7 mouse cellular contexts compared by ENCODE assay signal in the genomic region with DNA sequence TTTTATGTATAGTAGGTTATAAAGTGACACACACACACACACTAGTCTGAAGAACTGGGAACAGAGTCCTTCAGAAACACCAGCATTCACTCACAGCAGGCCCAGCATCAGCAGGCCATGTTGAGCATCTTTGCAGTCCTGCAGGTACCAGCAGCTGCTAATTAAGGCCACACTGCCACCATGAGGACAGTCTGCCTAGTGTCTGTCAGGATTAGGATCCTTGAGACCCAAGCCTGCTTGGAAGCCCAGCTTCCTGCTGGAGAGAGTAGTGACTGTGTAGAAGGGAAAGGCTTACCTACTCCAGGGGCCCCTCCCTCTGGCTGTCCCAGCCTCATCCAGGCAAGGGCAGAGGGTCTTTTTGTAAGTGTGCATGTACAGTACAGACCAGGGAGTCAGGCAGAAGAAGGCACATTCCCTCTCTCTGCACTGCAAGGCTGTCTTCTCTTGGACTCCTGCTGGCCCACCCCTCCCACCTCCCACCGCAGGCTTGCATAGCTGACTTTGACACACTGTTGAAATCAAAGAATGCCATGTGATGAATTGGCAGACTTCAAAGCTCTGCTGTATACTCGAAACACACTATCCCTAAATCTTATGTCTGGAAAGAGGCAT. TPM values are rescaled to one million over a fixed set of nuclear protein-coding genes. Genes with fewer than 3 reads are reported as not detected.
DNase-seq lines count a peak whose midpoint lies in the region; ATAC-seq and TF ChIP-seq lines count a peak whose summit lies in the region.

No protein-coding gene starts in this region.

- no peaks in the 10 kb centered on the region for H3K36me3 ChIP-seq in small intestine, adult 2 months (ENCODE audit: control insufficient read depth, insufficient read depth, low read length)

- no peak overlapping the region for H3K4me3 ChIP-seq in small intestine, adult 2 months (ENCODE audit: low read depth, low read length)

- peak; percentile 50 to 65 for DNase-seq in adrenal gland, adult 18-20 months (ENCODE audit: low spot score in 2 of 2)
- DNase-seq in embryo, embryonic 10.5 days (ENCODE audit: low spot score), result peak; percentile 84
- peak; percentile 30 for DNase-seq in gastrocnemius, postnatal 25 days
- DNase-seq in left cerebral cortex, adult 8-10 months (ENCODE audit: low spot score in 2 of 2), result peak; percentile 20 to 44
- peak; percentile 75 for DNase-seq in mesoderm, embryonic 11.5 days (ENCODE audit: low read depth, low spot score)

- no peak overlapping the region for H3K27ac ChIP-seq in small intestine, adult 2 months (ENCODE audit: insufficient read depth, low read depth, low read length)

- peak; percentile 77 for ATAC-seq in inflammation-experienced regulatory T-cells, adult 6 months

- peak; percentile 68; the same call in 1 of the 2 replicates for TF ChIP-seq CTCF in small intestine, adult 2 months (IDR thresholded peaks at IDR 0.05; ENCODE audit: extremely low read depth, insufficient read length, insufficient replicate concordance, low read depth, low read length)

- no peak for TF ChIP-seq POLR2A in small intestine, adult 2 months (IDR thresholded peaks at IDR 0.05; ENCODE audit: low read depth, low read length)

- no peaks in the 10 kb centered on the region for H3K27me3 ChIP-seq in small intestine, adult 2 months (ENCODE audit: control insufficient read depth, insufficient read depth, low read length)

- 47% methylated on average over 2 of the region's 2 CpGs for WGBS in small intestine, adult 2 months

- H3K4me1 ChIP-seq in small intestine, adult 2 months (ENCODE audit: control insufficient read depth, insufficient read depth, insufficient read length, low read length), result no peaks in the 10 kb centered on the region

RNA-seq across cellular contexts. Expression of a gene that starts 27.6 kb away (rescaled TPM):
- 10 to 100 TPM; 22.4 to 36.5 TPM for total RNA-seq in adrenal gland, adult 18-20 months (2021)
- 1 to 10 TPM; 2.5 to 3.8 TPM for total RNA-seq in gastrocnemius, postnatal 25 days (2021)
- polyA plus RNA-seq in inflammation-experienced regulatory T-cells, adult 6 months (2017; shearing (Covaris generic)), result 1 to 10 TPM; 5.0 to 6.4 (median 6.3) TPM
- 10 to 100 TPM; 41.3 to 55.8 (median 50.4) TPM for total RNA-seq in left cerebral cortex, adult 8-10 months (2022)
- polyA plus RNA-seq in small intestine, adult 2 months (2012; rRNA removed), result 0.50 and 1.4 TPM in 2 replicates

RNA-seq across cellular contexts. Expression of a gene that starts 54.2 kb away (rescaled TPM):
- under 1 TPM in 1 of 2 experiments, not detected in 1; 0.29 TPM for total RNA-seq in adrenal gland, adult 18-20 months (2021)
- total RNA-seq in gastrocnemius, postnatal 25 days (2021), result not detected
- polyA plus RNA-seq in inflammation-experienced regulatory T-cells, adult 6 months (2017; shearing (Covaris generic)), result under 1 TPM; 0.20 to 0.70 (median 0.70) TPM
- under 1 TPM; 0.32 to 0.57 (median 0.42) TPM for total RNA-seq in left cerebral cortex, adult 8-10 months (2022)
- 0.05 TPM in 1 of 2 replicates, not detected in the other for polyA plus RNA-seq in small intestine, adult 2 months (2012; rRNA removed)

Comparison
In these comparisons a context has a peak if more than half of its experiments do, and no peak if none do; other contexts are left out.
1. DNase-seq: peak in every context shown above with its lines; median percentile 84 in embryo, embryonic 10.5 days; 75 in mesoderm, embryonic 11.5 days; 58 in adrenal gland, adult 18-20 months; 32 in left cerebral cortex, adult 8-10 months; 30 in gastrocnemius, postnatal 25 days.
2. RNA of a gene that starts 27.6 kb away (total RNA-seq): 41.3 to 55.8 TPM in left cerebral cortex, adult 8-10 months and 22.4 to 36.5 TPM in adrenal gland, adult 18-20 months; 2.5 to 3.8 TPM in gastrocnemius, postnatal 25 days; every median in the first group is over 4 times any median in the second.